Mouse (Mus musculus) thymus, postnatal 0 days (tissue): Measurements from ENCODE around the gene Max. TPM values are rescaled to one million over a fixed set of nuclear protein-coding genes. Genes with fewer than 3 reads are reported as not detected.

ENCODE experiments used
- DNase-seq: peaks from one replicate; pipeline ENCODE4 v3.0.0-alpha.2; 2015; ENCODE audit warnings: low spot score
- polyA plus RNA-seq: library from polyadenylated mRNA; unstranded; fragments of >200 nt; fragmentation: Nextera tagmentation; extraction: Ambion mirVana; gene quantifications from 2 replicates; pipeline ENCODE4 v1.2.1, GENCODE M21; 2015

The Max gene
- polyA plus RNA-seq, 1 experiment from 2014 or later = 20.9 TPM

DNA sequence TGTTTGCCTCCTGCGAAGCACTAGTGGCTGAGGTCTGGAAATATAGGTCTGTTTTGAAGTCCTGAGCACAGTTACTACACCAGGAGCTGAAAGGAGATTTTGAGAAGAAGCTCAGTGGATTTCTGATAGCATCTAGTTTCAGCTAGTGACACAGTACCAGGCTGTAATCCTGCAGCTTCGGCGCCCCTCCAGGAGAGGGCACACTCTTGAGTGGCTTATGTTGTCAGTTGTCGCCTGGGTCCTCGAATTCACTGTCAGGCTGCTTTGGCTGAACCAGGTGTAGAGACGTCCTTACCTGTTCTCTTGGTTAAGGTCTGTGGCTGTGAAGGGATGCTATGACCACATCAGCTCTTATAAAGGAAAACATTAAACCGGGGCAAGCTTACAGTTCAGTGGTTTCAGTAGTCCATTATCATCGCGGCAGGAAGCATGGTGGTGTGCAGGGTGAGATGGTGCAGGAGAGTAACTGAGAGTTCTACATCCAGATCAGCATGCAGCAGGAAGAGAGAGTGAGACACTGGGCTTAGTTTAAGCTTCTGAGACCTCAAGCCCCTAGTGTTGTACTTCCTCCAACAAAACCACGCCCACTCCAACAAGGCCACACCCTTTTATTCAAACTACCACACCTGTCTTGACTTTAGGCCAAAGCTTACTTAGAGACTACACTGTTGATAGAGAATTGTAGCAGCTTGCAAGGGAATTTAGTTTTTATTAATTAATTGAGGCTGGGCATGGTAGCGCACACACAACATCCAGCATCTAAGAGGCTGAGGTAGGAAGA, 72.4 kb downstream of the Max start:
- DNase-seq = peak; percentile 14

- DNase-seq = no peak
Observed at GRCm38 (mm10) chr12:76887941-76888340, 74.1 kb downstream of the Max start.

Other genes with a start within 250 kb of the Max start
- 206 and 258 TPM in 2 replicates for gene Churc1, start 196.7 kb downstream of the Max start, polyA plus RNA-seq
- gene Fntb, start 196.6 kb downstream of the Max start, polyA plus RNA-seq = 29.3 and 29.7 TPM in 2 replicates
- 1.7 and 2.1 TPM in 2 replicates for gene Gpx2, start 166.6 kb downstream of the Max start, polyA plus RNA-seq
- gene Rab15, start 139.3 kb downstream of the Max start, polyA plus RNA-seq = 23.6 and 27.0 TPM in 2 replicates